Mouse (Mus musculus) kidney, adult 2 months (tissue): ENCODE measurements around the gene Foxo1.

Experiments used
- CTCF ChIP-seq: fragments of 200-500 bp; conservative IDR thresholded peaks from 2 replicates; pipeline ENCODE4 v1.5.1; 2011; ENCODE audit warnings: low read depth, mild to moderate bottlenecking, control low read depth, low read length, moderate library complexity, mixed read lengths; ENCODE audit not compliant: insufficient read depth, insufficient read length
- POLR2A ChIP-seq: fragments of 200-500 bp; IDR thresholded peaks from one replicate; pipeline ENCODE4 v1.6.1; 2011; ENCODE audit warnings: low read depth, low read length, control low read depth

- no peak for TF ChIP-seq POLR2A
- TF ChIP-seq CTCF = no peak
Observed at GRCm38 (mm10) chr3:52264354-52264753, 3.8 kb upstream of the Foxo1 start.
